Mouse (Mus musculus) lung, postnatal 14 days (tissue): ENCODE measurements at regions not wholly inside any gene's neighbourhood (a gene's known extent, or its start where the extent isn't known, plus 50 kb on each side); places are given as distances from the start of the nearest gene placed in this dataset.

Experiments used
- DNase-seq: peaks from one replicate; pipeline ENCODE4 v3.0.0; 2021

DNA sequence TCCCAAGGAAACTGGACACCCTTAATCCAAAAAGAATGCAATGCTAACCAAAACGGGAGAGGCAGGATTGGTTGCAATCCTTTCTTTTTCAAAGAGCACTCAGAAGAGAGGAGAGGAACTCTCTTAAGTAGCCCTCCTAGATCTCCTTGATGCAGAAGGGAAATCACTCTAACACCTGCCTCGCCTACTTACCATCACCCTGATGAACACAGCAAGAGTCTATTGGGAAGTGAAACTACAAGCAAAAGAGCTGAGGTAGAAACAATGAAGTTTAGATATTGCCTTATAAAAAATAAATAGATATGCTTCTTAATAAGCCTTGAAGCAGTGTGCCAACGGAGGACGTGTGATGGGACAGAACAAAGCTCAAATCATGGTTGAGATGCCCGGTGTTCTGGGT lies 177.4 kb downstream of the Gsdmc2 start:
- no peak for DNase-seq

DNA sequence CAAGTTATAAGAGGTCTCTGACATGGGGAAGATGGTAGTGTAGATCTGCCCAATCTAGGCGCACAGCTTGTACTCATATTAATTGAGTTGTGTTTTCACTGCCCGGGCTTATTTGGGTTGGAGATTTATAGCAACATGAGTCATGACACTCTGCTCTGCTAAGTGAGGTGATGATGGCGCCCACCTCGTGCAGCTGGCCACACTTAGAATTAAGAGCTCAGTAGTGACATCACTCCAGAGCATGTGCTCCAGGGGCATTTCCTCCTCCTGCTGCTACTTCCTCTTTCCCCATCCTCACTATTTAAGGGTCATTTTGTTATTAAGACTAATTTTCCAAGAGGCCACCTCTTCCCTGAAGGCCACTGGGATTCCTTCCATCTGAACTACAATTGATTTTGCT lies 179.5 kb downstream of the Gsdmc2 start:
- DNase-seq, result no peak

DNA sequence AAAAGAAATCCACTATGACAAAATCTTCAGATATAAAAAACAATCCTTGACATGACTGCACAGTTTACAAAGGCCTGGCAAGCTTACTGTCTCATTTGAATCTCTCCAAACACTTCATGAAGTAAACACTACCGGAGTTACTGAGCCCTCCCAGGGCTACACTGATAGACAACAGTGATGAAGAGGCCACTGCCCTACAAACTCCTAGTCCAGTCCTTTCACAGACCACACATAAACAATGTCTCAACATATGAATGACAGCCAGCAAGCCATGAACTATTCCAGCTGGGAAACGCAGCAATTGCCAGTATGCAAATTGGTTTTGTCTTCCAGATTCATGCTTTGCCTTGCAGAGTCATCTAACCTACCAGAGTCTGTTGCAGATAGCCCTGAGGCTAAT lies 180.1 kb downstream of the Gsdmc2 start:
- no peak for DNase-seq

DNA sequence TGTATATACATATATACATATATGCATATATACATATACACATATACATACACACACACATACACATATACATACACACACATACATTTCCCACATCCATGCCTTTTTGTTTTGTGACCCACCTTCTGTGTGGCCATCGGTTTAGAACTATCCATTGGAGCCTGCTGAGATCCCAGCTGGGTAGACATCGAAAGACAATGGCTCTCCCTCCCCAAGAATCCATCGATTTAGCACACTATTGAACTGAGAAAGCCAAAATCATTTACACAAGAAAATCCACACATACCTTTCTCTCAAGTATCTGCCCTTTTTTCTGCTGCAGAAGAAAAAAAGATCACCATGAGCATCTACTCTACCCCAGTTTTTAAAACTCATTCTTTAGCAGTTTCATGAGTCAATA lies 182.8 kb downstream of the Gsdmc2 start:
- no peak for DNase-seq

DNA sequence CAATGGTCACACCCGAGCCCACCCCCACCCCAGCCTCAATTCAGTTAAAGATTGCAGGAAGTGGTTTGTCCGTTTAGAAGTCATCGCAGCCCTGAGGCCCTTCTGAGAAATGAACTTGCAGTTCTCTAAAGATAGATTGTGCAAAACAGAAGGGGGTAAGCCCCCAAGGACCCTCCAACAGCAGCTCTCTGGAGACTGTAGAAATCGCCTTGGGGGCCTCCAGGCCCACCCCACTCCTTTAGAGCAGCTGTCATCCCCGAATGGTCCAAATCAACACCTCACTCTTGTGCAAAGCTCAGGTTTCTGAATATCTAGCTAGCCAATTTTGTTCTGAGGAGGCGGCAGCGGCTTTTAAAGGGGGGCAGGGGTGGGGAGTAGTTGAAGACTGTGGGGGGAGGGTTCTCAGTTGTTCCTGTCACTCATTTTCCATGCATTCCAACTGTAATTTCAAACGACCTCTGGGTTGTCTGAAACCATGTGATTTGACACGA lies 186.9 kb downstream of the Gsdmc2 start:
- no peak for DNase-seq

DNA sequence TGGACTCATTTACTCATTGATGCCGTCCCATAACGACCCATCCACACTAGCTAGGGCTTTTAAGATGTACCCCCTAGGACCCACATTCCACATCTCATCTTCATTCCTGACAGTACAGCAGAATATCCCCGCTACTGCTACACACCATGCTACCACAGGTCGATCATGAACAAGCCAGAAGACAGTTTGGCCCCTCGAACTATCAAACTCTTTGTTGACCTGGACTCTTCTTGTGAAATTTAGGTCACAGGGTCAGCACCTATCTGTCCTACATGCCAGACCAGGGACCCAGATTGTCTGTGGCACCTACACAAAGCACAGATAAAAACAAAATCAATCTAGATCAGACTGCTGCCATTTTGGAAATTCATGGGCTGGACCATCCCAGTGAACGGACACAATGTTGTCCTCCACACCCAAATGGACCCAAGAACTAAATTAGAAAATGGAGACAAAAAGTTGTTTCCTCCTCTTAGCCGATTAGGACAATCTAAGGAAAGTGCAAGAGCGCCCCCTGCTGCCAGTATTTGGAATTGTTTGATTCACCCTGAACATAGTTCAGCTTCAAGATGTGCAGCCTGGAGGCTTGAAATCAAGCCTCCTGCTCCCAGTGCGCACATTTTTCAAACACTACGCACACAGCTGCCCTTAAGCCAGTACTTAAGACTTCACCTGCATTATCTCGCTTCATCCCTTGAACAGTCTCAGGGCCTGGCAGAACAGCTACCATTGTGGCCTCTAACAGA lies 192.6 kb downstream of the Gsdmc2 start:
- DNase-seq, result peak; percentile 90

DNA sequence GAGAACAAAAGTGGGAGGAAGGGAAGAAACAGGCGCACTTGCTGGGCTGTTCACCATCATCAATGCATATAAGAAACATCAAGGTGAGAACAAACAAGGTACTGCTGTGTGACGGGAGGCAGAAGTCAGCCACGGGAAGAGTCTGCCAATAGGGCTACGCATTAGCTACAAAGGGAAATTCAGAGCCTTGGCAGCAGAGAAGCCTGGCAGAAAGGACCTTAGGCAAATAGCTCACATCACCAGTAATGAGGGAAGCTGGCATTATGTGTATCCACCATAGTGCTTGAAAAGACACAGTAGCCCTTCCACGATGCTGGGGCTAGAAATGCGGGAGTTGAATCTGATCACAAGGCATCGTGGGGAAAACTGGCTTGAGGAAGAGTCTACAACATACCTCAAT lies 193.9 kb downstream of the Gsdmc2 start:
- DNase-seq, result no peak

DNA sequence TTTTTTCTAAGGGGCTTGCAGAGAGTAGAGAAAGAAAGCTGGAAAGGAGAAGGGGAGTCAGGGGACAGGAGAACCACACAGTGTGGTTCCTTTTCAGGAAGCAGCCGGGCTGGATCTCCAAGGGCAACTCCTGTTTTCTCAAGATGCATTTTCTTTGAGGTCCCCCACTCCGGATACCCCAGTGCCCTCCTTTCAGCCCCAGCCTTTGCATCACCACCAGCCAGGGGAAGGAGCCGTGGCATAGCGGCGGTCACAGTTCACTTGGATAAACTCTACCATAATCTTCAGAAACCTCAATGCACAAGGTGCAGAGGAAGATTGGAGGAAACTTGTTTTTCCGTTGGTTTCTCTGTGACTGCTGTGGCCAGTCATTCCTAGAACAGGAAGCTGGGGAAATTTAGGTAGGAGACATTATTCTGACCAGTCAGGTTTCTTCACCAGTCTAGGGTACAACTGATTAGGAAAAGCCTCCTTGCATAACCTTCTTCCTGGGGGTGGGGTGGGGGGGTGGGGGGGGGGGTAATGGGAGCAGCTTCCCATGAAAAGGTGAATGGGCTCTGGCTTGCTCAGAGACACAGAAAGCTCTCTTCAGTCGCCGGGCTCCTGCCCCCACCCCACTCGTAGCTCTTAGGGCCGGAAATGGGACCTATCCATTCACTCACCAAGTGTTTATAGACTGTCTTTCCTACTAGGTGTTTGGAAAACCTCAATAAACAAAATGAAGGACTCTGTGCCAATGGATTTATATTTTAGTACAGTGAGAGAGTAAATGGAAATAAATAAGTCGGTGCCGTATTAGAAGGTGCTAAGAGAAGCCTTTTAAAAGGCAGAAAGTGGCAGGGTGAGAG lies 196.6 kb downstream of the Gsdmc2 start:
- no peak for DNase-seq

DNA sequence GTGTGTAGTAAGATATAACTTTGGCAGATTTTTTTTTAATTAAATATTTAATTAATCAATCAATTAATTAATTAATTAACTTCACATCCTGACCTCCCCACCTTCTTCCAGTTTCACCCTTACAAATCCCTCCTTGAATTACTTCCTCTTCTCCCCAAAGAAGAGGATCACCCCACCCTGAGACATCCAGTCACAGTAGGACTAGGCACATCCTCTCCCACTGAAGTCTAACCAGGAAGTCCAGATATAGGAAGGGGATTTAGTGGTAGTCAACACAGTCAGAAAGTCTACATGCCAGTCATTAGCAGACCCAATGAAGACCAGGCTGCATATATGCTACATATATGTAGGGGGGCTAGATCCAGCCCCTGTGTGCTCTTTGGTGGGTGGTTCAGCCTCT lies 220.2 kb downstream of the Gsdmc2 start:
- DNase-seq, result no peak

DNA sequence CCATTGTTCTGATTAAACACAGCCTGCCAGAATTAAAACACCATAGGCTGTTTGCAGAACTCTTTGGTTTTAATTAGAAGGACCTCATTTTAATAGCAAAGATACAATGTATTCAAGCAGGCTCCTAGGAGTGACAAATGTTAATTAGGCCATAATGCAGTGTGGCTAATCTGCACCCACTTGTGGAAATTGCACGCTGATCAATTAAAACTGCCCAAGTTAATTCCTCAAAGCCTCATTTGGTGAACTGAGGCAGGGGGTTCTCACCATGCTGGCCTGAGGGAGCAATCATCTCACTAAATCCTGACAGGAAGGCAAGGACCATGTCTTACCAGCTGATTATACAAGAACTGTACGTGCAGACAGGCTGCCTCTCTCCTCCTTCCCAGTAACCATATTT lies 220.7 kb downstream of the Gsdmc2 start:
- DNase-seq, result no peak

DNA sequence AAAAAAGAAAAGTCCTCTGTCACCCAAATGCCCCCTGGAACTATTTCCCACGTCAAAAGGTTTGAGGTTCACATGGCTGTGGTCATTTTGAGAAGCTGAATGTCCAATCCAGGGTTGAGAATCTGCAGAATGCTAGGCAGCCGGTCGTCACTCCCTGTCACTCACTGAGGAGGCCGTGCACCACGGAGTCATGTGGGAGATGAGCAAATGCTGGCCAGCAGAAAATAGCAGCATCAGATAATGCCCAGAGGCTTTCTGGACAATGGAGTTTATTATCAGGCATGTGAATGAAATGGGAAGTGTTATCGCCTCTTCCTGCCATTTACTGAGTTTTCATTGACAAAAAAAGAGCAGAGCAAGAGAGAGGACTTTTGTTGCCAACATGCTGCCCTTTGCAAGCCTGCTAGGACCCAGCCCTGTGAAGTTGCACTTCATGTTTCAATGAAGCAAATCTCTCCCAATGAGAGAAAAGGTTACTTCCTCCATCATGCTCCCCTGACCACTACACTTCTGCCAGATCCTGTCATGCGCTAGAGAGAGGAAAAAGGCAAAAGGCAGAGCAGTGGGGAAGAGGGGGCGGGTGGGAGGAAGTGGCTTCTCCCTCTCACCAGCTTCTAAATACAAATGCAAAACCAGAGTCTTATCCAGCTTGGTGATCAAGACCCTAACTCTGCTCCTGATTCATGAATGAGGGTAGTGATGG lies 228.3 kb downstream of the Gsdmc2 start:
- no peak for DNase-seq

DNA sequence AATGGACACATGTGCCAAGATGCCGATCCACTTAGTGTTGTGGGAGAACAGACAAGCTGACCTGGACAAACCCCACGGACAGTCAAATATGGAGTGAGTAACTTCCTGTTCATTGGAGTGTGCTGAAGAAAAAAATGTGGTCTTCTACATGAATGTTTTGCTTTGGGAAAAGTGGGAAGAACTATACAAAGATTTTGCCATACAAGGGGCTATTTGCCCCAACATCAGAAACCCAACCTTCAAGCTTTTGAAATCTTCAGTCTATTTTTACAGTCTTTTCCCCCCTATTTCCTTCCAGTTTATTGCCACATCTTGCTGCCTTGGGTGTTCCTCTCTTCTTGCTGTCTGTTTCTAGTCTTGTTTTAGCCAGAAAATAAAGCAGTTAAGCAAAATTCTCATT lies 230.8 kb downstream of the Gsdmc2 start:
- DNase-seq, result no peak

DNA sequence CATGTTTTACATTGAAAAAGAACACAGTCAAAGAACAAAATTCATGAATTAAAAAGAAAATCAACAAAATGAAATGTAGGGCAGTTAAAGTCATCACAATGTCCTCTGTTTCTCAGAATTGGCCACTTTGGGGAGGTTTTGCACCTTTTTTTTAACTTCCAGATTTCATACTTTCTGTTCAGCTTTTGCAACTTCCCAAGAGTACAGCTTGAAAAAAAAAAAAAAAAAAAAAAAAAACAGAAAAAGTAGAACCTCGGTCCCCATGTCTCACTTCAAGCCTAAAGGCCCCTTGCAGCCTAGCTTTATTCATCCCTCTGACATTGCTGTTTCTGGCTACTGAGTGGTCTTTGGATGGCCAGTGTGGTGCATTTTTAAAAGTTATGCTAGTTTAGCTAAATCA lies 231.9 kb downstream of the Gsdmc2 start:
- no peak for DNase-seq

DNA sequence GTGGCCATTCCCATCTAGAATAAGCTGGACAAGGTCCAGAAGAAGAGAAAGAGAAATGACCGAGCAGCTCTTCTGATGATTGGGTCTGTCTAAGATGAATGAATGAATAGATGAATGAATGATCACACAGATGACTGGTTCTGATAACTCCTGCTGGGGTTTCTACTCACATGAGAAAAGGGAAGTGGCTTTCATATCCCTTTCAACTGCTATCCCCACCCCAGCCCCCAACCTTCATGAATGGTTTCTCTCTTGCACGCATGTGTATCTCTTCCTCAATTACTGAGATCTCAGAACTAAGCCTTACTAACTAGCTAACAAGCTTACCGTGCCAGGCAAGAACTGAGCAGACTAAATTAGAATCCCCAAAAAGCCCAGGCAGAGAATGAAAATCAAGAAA lies 233.8 kb downstream of the Gsdmc2 start:
- peak; percentile 3 for DNase-seq

DNA sequence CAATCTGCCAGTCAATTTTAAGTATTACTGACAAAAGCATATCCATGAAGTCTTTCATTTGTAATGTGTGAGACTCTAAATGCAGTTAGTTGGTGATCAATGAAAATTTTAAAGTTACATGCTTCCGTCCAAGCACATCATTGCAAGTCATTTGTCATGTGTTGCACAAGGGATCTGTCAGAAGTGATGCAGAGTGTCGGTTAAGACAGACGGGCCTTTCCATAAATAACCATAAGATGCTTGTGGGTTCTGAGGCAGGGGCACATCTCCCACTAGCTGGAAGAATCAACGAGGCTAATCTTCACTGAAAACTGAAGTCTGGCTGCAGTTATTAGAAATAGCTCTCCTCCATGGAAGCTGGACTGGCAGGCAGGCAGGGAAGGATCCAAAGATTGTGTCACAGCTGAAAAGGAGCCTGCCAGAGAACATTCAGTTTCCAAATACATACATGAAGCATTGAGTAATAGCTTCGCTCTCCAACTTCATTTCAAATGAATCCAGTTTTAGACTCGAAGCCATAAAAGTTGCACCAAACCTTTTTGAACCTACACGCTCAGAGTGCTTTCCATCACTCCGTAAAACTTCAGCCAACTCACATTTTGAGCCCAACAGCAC lies 241.8 kb downstream of the Gsdmc2 start:
- peak; percentile 10 for DNase-seq

DNA sequence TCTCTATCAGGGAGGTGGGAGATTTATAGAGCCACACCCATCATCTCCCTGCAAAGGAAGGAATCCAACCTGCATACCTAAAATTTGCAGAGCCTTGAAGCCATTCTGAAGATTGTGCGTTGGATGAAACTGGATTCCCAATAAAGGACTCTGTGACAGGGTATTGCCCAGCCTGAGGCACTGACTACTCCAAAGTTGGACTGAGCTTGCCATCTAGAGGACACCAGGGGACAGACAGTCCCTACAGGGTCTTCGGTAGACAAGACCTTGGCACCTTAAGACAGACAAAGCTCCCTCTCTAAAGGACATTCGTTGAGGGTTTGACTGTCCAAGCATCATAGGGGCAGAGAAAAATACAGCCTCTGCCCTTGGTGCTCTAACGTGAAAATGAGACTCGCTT lies 243.4 kb downstream of the Gsdmc2 start:
- peak; percentile 53 for DNase-seq

DNA sequence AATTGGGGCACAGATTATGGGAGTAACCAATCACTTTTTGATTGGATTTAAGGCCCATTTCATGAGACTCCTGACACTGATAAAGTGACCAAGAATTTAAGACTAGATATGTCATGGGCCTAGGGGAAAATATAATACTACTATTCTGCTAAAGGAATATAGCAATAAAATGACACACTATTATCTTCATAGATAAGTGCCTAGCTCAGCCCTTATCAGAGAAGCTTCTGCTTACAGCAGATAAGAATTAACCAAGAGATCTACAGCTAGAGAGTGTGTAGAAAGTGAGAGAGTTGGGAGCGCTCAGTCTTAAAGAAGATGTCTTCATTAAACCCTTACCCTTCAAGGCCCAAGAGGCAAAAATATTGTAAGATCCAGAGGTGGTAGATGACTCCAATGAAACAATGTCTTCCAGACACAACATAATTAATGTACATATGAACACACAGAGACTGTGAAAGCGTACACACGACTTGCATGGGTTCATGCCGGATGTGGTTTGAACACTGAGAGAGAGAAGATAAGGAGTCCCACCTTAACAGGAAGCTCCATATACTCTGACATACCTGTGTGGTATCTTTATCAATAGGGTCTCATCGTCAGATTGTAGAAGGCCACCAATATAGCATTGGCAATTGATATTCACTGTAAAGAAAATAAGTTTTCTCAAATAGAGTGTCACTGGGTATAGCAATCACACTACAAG lies 252.1 kb downstream of the Gsdmc2 start:
- DNase-seq, result no peak

DNA sequence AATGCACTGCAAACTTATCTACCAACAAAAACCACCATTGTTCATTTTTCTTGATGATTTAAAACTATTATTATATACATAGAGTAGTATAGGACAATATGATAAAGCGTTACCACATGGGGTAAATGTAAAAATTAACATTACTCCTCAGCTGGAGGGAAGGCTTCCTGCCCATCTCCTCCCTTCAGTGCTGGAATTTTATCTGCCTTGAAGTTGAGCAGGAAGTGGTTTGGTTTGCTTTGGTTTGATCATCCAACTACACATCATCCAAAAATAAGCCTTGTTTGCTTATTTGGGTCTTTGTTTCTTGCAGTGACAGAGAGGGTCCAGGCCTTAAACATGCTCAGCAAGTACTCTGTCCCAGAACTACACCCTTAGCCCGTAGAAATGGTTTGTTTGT lies 285.7 kb downstream of the Gsdmc2 start:
- DNase-seq, result no peak

DNA sequence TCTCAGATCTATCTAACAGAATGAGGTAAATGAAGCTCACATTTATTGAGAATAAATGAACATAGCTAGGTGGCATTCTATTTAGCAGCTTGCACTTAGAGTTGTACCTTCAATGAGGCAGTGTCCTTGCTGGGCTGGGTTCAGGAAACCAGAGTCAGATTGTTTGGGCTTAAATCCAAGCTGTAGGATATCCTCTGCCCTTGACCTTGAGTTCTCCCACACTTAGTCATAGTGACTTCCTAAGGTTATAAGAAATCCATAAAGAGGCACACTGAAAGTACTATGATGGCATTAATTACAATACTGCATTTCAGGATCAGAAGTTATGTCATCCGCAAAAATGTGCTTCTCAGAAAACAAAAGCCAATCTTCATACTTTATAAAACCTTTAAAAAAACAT lies 286.3 kb downstream of the Gsdmc2 start:
- no peak for DNase-seq

DNA sequence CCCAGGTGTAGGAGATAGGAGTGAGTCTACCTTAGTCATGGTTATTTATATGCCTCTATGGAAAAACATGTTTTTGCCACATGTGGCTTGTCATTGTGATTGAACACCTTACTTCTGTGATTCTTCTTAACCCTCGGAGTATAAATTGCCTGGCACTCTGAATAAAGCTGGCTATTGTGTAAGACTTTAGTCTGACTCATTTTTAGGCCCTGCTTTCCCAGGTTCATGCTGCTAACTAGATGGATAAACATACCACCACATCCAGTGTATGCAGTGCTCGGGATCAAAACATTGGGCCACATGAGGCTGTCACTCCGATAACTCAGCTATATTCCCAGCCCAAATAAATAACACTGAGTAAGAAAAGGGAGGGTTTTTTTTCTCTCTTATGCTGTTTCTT lies 287.2 kb downstream of the Gsdmc2 start:
- no peak for DNase-seq

DNA sequence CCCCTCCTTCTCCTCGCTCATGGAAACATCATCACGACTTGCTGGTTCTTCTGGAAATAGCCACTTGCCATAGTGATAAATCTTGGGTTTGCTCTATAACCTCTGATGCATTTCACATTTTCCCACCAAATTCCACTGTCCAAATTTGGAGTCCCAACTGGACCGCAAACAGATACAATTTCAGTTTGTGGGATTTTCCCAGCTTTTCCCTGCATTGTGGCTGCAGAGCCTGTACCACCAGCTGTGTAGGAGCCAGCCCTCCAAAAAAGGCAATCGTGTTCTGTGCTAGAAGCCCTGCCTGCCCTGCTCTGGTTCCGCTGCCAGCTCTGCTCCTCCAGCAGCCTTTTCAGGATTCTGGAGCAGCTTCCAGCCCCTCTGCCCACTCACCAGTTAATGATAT lies 291.4 kb downstream of the Gsdmc2 start:
- no peak for DNase-seq

DNA sequence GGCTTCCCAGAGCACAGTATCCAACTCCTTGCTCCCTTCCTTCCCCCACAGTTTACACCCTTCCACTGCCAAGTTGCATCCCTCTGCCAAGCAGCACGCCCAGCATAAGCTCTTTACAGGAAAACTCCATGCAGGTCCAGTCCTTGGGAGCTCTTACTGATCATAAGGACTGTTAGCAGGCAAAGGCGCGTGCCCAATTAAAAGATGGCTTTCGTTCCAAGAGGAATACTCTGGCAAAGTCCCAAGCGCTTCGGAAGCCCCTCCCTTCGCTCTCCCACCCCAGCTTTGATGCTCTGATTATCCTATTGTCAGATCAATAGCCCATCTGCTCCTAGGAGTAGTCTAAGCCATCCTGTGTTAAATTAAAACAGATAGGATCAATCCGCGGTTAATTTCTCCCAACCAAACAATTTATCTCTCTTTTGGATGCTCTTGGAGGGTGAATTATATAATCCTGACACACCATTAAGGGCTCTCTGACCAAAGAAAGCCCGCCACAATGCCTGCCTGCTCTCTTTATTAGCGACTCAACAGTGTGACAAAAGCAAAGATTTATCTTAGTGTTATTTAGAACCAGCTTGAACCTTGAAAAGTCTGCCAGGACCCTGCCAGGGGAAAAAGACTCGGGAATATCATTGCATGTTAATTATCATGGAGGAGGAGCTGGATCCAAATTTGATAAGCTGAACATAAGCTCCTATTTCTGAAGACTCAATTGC lies 312.5 kb downstream of the Gsdmc2 start:
- no peak for DNase-seq
